Mouse (Mus musculus) hindbrain, embryonic 12.5 days (tissue): Measurements from ENCODE around the gene Epha5. TPM values are rescaled to one million over a fixed set of nuclear protein-coding genes. Genes with fewer than 3 reads are reported as not detected.

ENCODE experiments used
- ATAC-seq: fragments of 200-750 bp; cut with Nextera tagmentation; 2 replicates; pipeline ENCODE4 v1.8.0; 2017; ENCODE audit warnings: moderate TSS enrichment; ENCODE audit not compliant: low FRiP score
- H3K27ac ChIP-seq: fragments of 300-500 bp; sonication (generic); 2 replicates; pipeline ENCODE4 v1.5.1; 2016; ENCODE audit warnings: mild to moderate bottlenecking
- H3K27me3 ChIP-seq: fragments of 300-500 bp; sonication (generic); 2 replicates; pipeline ENCODE4 v1.6.1; 2016; ENCODE audit warnings: mild to moderate bottlenecking
- H3K36me3 ChIP-seq: fragments of 300-500 bp; sonication (generic); 2 replicates; pipeline ENCODE4 v1.6.1; 2016; ENCODE audit warnings: mild to moderate bottlenecking
- H3K4me1 ChIP-seq: fragments of 300-500 bp; sonication (generic); 2 replicates; pipeline ENCODE4 v1.6.1; 2016
- H3K4me2 ChIP-seq: fragments of 300-500 bp; sonication (generic); replicated peaks from 2 replicates; pipeline ENCODE4 v1.6.1; 2016; ENCODE audit warnings: mild to moderate bottlenecking
- H3K4me3 ChIP-seq: fragments of 300-500 bp; sonication (generic); 2 replicates; pipeline ENCODE4 v1.5.1; 2016; ENCODE audit warnings: mild to moderate bottlenecking
- H3K9ac ChIP-seq: fragments of 300-500 bp; sonication (generic); 2 replicates; pipeline ENCODE4 v1.6.1; 2016; ENCODE audit warnings: mild to moderate bottlenecking, moderate library complexity
- H3K9me3 ChIP-seq: fragments of 300-500 bp; sonication (generic); replicated peaks from 2 replicates; pipeline ENCODE4 v1.6.1; 2016; ENCODE audit warnings: mild to moderate bottlenecking
- WGBS: fragments of 180-500 bp; shearing (Covaris S2); methylation state at CpG from one replicate; pipeline ENCODE4 v1.1.7; 2016; 5-methylcytosine and 5-hydroxymethylcytosine counted together
- polyA plus RNA-seq: library from polyadenylated mRNA; unstranded; fragments of >200 nt; fragmentation: Nextera tagmentation; extraction: Ambion mirVana; gene quantifications from 2 replicates; pipeline ENCODE4 v1.2.1, GENCODE M21; 2016

Epha5 gene
- polyA plus RNA-seq, 1 experiment from 2014 or later, result 55.8 TPM

- H3K9me3 ChIP-seq, result no peaks in the 10 kb centered on the region
- no peak overlapping the region for H3K9ac ChIP-seq
- no peaks in the 10 kb centered on the region for H3K36me3 ChIP-seq
- peak; percentile 69 for ATAC-seq
- H3K27me3 ChIP-seq, result no peaks in the 10 kb centered on the region
- H3K27ac ChIP-seq, result 0 out of 2 replicates have a peak overlapping the region, but pooled peaks have one; percentile 40
- WGBS, result 41% methylated on average over 22 of the region's 22 CpGs
- H3K4me1 ChIP-seq, result peaks cover 6% of the 10 kb centered on the region; the same call in 1 of the 2 replicates
- H3K4me3 ChIP-seq, result no peak overlapping the region
- H3K4me2 ChIP-seq, result peak overlapping the region; percentile 40
These were observed 135.7 kb downstream of the Epha5 start for GRCm38 (mm10) chr5:84281290-84282017.

- no peak for ATAC-seq
- Histone ChIP-seq H3K4me2 (no peak overlapping the region), H3K4me3 (no peak overlapping the region), H3K9ac (no peak overlapping the region), H3K27ac (no peak overlapping the region), H3K27me3 (no peaks in the 10 kb centered on the region), H3K36me3 (no peaks in the 10 kb centered on the region), H3K4me1 (peaks cover 6% of the 10 kb centered on the region; the same call in 1 of the 2 replicates), H3K9me3 (no peaks in the 10 kb centered on the region)
- 97% methylated on average over 1 of the region's 1 CpGs for WGBS
These were observed 140.2 kb downstream of the Epha5 start for GRCm38 (mm10) chr5:84276996-84277395.

GRCm38 (mm10) chr5:84265407-84265806 lies 151.8 kb downstream of the Epha5 start:
- WGBS, result 80% methylated on average over 4 of the region's 4 CpGs
- Histone ChIP-seq H3K27me3 (no peaks in the 10 kb centered on the region), H3K4me3 (no peak overlapping the region), H3K4me2 (no peak overlapping the region), H3K4me1 (no peaks in the 10 kb centered on the region), H3K27ac (no peak overlapping the region), H3K9me3 (no peaks in the 10 kb centered on the region), H3K36me3 (no peaks in the 10 kb centered on the region), H3K9ac (no peak overlapping the region)
- no peak for ATAC-seq

GRCm38 (mm10) chr5:84263999-84264398 lies 153.2 kb downstream of the Epha5 start:
- WGBS, result 54% methylated on average over 6 of the region's 6 CpGs
- Histone ChIP-seq H3K27ac (0 out of 2 replicates have a peak overlapping the region, but pooled peaks have one; percentile 35), H3K36me3 (no peaks in the 10 kb centered on the region), H3K9ac (no peak overlapping the region), H3K4me1 (no peaks in the 10 kb centered on the region), H3K9me3 (no peaks in the 10 kb centered on the region), H3K27me3 (no peaks in the 10 kb centered on the region), H3K4me3 (no peak overlapping the region), H3K4me2 (no peak overlapping the region)
- no peak for ATAC-seq

GRCm38 (mm10) chr5:84229971-84230370 lies 187.2 kb downstream of the Epha5 start:
- Histone ChIP-seq H3K27ac (no peak overlapping the region), H3K9ac (no peak overlapping the region), H3K9me3 (no peaks in the 10 kb centered on the region), H3K4me3 (no peak overlapping the region), H3K4me1 (no peaks in the 10 kb centered on the region), H3K4me2 (no peak overlapping the region), H3K27me3 (no peaks in the 10 kb centered on the region), H3K36me3 (no peaks in the 10 kb centered on the region)
- ATAC-seq, result no peak

GRCm38 (mm10) chr5:84208609-84209008 lies 208.6 kb downstream of the Epha5 start:
- Histone ChIP-seq H3K4me1 (no peaks in the 10 kb centered on the region), H3K27me3 (no peaks in the 10 kb centered on the region), H3K4me2 (no peak overlapping the region), H3K4me3 (no peak overlapping the region), H3K36me3 (no peaks in the 10 kb centered on the region), H3K27ac (no peak overlapping the region), H3K9ac (no peak overlapping the region), H3K9me3 (no peaks in the 10 kb centered on the region)
- no peak; the same call in 1 of the 2 replicates for ATAC-seq
- WGBS, result 35% methylated on average over 2 of the region's 2 CpGs

- Histone ChIP-seq H3K4me3 (no peak overlapping the region), H3K9ac (no peak overlapping the region), H3K27ac (no peak overlapping the region), H3K27me3 (no peaks in the 10 kb centered on the region), H3K4me2 (no peak overlapping the region), H3K9me3 (no peaks in the 10 kb centered on the region), H3K36me3 (no peaks in the 10 kb centered on the region), H3K4me1 (no peaks in the 10 kb centered on the region)
- 85% methylated on average over 3 of the region's 3 CpGs for WGBS
- no peak for ATAC-seq
These were observed 223.8 kb downstream of the Epha5 start for GRCm38 (mm10) chr5:84193348-84193747.

- H3K27ac ChIP-seq, result no peak overlapping the region
- ATAC-seq, result no peak
- no peak overlapping the region for H3K4me2 ChIP-seq
- no peaks in the 10 kb centered on the region for H3K36me3 ChIP-seq
- H3K4me3 ChIP-seq, result no peak overlapping the region
- no peaks in the 10 kb centered on the region for H3K9me3 ChIP-seq
- no peak overlapping the region for H3K9ac ChIP-seq
- H3K27me3 ChIP-seq, result no peaks in the 10 kb centered on the region
- WGBS, result 90% methylated on average over 8 of the region's 8 CpGs
- H3K4me1 ChIP-seq, result no peaks in the 10 kb centered on the region
These were observed 233.0 kb downstream of the Epha5 start for GRCm38 (mm10) chr5:84184189-84184588.

- WGBS, result 48% methylated on average over 2 of the region's 2 CpGs
- no peaks in the 10 kb centered on the region for H3K4me1 ChIP-seq
- H3K9me3 ChIP-seq, result no peaks in the 10 kb centered on the region
- no peak overlapping the region for H3K4me2 ChIP-seq
- no peak overlapping the region for H3K4me3 ChIP-seq
- no peak overlapping the region for H3K27ac ChIP-seq
- no peaks in the 10 kb centered on the region for H3K36me3 ChIP-seq
- H3K27me3 ChIP-seq, result no peaks in the 10 kb centered on the region
- peak; percentile 68; the same call in 1 of the 2 replicates for ATAC-seq
- H3K9ac ChIP-seq, result no peak overlapping the region
These were observed 264.1 kb downstream of the Epha5 start for GRCm38 (mm10) chr5:84153095-84153494.

GRCm38 (mm10) chr5:84142138-84142537 lies 275.0 kb downstream of the Epha5 start:
- H3K27me3 ChIP-seq, result no peaks in the 10 kb centered on the region
- no peak overlapping the region for H3K4me2 ChIP-seq
- H3K9ac ChIP-seq, result no peak overlapping the region
- H3K36me3 ChIP-seq, result no peaks in the 10 kb centered on the region
- H3K9me3 ChIP-seq, result no peaks in the 10 kb centered on the region
- 44% methylated on average over 4 of the region's 4 CpGs for WGBS
- H3K4me1 ChIP-seq, result no peaks in the 10 kb centered on the region
- no peak overlapping the region for H3K27ac ChIP-seq
- ATAC-seq, result no peak
- no peak overlapping the region for H3K4me3 ChIP-seq

- Histone ChIP-seq H3K4me3 (no peak overlapping the region), H3K9me3 (no peaks in the 10 kb centered on the region), H3K9ac (no peak overlapping the region), H3K27ac (no peak overlapping the region), H3K36me3 (no peaks in the 10 kb centered on the region), H3K27me3 (no peaks in the 10 kb centered on the region), H3K4me1 (no peaks in the 10 kb centered on the region), H3K4me2 (no peak overlapping the region)
- no peak for ATAC-seq
- WGBS, result 87% methylated on average over 11 of the region's 11 CpGs
These were observed 321.2 kb downstream of the Epha5 start for GRCm38 (mm10) chr5:84095947-84096346.

GRCm38 (mm10) chr5:84081321-84081720 lies 335.9 kb downstream of the Epha5 start:
- Histone ChIP-seq H3K27ac (no peak overlapping the region), H3K9ac (no peak overlapping the region), H3K4me1 (no peaks in the 10 kb centered on the region), H3K4me2 (no peak overlapping the region), H3K4me3 (no peak overlapping the region), H3K9me3 (no peaks in the 10 kb centered on the region), H3K27me3 (no peaks in the 10 kb centered on the region), H3K36me3 (no peaks in the 10 kb centered on the region)
- no peak for ATAC-seq
- 54% methylated on average over 6 of the region's 6 CpGs for WGBS

- no peak for ATAC-seq
- no peak overlapping the region for H3K4me3 ChIP-seq
- no peaks in the 10 kb centered on the region for H3K36me3 ChIP-seq
- H3K9ac ChIP-seq, result no peak overlapping the region
- no peak overlapping the region for H3K4me2 ChIP-seq
- whole genome bisulfite sequencing, result 87% methylated on average over 7 of the region's 7 CpGs
- no peaks in the 10 kb centered on the region for H3K27me3 ChIP-seq
- no peaks in the 10 kb centered on the region for H3K4me1 ChIP-seq
- no peaks in the 10 kb centered on the region for H3K9me3 ChIP-seq
- H3K27ac ChIP-seq, result no peak overlapping the region
These were observed 346.2 kb downstream of the Epha5 start for GRCm38 (mm10) chr5:84070976-84071375.
